Mouse (Mus musculus): ENCODE results near the gene Peg12. TPM values are rescaled to one million over a fixed set of nuclear protein-coding genes. Genes with fewer than 3 reads are reported as not detected.

The Peg12 gene
- polyA plus RNA-seq (2012; rRNA removed), result 3.8 and 5.1 TPM in 2 replicates

DNA sequence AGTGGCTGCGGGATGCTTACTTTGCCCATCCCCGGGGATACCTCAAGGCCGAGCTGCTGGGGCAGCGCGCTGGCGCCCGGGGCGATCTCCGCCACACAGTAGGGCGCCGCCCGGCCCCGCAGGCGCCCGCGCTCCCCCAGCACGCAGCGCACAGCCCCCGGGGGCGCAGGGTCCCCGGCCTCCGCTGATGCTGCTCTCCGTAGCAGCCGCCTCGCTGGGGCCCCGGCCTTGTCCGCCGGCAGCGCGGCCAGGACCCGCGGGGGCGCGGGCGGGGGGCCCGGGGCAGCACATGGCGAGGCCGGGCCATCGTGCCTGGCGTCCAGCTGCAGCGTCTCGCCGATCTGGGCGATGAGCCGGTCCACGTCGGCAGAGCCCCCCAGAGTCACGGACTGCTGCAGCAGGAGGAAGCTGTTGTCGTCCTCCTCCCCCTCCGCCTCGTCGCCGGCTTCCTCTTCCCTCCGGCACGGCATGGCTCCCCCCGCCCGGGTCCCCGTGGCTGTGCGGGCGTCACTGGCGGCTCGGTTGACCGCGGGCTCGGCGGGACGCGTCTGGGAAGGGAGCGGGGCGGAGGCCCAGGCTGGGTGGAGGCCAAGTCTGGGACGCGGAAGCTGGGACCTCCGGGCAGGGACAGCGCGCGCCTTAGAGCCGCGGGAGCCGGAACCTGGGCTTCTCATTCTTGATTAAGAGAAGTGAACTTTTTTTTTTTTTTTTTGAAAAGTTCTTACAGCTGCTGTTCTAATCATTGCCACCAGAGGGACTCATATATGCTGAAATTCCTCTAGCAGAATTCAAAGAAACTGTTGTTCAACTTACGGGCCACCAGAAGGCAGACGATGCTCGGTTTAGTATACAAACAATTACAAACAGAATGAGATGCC, at the start of gene Peg12:
Peg12 (minus strand) TSS at position 633 of the 878 bp plus-strand sequence.

DNA sequence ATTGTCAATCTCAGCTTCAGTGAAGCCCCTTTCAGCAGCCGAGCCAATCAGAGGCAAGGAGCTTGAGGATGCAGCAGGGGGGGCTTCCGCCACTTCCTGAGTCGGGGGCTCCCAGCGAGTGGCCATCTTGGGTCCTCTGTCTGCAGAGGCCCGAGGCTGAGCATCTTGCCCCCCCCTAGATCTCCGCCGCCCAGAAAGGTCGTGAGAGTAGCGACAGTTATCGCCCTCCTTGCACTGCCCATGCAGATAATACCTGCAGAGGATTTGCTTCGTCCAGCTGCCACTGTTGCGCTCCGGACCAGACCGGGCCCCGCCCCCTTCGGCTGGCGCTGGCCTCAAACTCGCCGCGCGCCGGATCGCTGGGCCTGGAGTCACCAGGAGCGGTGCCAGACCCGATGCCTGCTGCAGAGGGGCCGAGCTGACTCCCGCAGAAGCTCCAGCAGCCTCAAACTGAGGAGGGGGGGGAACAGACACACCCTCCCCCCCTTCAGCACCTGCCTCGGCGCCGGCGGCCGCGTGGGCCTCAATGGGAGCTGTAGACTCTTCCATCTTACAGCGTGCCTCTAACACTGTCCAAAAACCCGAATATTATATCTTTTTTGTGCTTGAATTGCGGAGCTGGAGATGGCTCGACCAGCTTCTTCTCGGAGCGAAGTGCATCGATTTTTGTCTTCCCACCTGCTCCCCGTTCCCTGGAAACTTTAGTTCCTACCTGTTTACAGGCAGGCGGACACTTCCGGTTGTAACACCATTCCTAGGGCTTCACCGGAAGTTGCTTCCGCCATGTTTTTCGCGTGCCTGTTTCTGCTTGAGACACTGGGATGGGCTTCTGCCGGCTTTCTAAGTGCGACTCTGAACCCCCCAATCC, 44.6 kb downstream of the Peg12 start, which contains the start of gene Mkrn3:
Mkrn3 (minus strand) TSS at position 647 of the 868 bp plus-strand sequence.

Other genes starting within 250 kb of the Peg12 start
- gene Ndn, start 117.9 kb downstream of the Peg12 start, polyA plus RNA-seq (2012; rRNA removed), result 21.9 and 22.3 TPM in 2 replicates
- 0.02 and 0.16 TPM in 2 replicates for gene Magel2, start 87.5 kb downstream of the Peg12 start, polyA plus RNA-seq (2012; rRNA removed)
- 2.1 and 3.7 TPM in 2 replicates for gene Mkrn3, start 44.4 kb downstream of the Peg12 start, polyA plus RNA-seq (2012; rRNA removed)